Mouse (Mus musculus): ENCODE measurements around the gene Zfp444.
A peak's percentile ranks its signal among the peaks of the same experiment; 100 is the strongest.
"Not testable (repeated sequence)": the region's sequence is repeated elsewhere in the genome, so short reads cannot be mapped to it uniquely, and the experiment has no call there.

The Zfp444 gene

DNA sequence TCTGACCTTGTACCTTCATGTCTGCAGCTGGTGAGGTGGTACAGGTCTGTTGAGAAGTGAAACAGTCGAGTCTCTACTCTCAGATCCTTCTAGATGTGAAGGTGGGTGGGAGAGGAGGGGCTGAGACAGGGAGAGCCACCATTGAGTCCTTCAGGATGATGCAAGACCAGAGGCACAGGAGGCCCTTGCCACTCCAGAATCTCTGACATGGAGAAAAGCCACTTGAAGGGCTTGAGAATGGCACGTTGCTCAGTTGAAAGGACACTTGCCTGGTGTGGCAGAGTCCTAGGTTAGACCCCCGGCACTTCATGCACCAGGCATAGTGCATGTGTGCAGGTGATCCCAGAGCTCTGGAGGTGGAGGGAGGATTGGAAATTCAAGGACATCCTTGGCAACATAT is 10.5 kb upstream of the Zfp444 start:
- DNase-seq (ENCODE audit: low spot score): no peak

DNA sequence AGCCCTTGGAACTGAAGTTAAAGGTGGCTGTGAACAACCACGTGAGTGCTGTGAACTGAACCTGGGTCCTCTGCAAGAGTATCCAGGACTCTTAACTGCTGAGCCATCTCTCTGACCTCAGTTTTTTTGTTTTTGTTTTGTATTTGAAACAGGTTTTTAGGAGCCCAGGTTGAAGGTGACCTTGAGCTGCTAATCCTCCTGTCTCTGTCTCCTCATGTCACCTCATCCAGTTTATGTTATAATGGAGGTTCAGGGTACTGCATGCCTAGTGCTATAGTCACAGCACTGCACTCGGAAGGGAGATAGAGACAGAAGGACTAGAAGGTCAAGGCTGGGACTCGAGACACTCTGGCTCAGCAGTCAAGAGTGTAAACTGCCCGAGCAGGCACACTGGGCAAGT is 9.9 kb upstream of the Zfp444 start:
- DNase-seq (ENCODE audit: low spot score): no peak

DNA sequence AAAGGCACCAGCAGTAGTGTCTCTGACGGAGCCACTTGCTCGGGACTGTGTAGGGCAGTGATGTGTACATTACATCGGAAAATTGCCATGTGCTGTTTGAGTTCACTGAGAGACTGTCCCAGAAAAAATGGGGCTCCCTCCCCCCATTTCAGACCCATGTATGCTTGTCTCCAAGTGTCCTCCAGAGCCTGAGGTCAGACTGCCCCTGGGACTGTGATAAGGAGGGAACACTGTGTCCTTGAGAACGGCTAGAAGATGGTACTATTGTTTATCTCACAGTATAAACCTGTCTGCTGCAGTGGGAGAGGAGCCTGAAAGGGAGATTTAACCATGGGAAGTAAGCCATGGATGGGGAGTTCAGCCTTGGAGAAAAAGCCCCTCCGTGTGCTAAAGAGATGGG is 7.4 kb upstream of the Zfp444 start:
- no peak for DNase-seq (ENCODE audit: low spot score)

DNA sequence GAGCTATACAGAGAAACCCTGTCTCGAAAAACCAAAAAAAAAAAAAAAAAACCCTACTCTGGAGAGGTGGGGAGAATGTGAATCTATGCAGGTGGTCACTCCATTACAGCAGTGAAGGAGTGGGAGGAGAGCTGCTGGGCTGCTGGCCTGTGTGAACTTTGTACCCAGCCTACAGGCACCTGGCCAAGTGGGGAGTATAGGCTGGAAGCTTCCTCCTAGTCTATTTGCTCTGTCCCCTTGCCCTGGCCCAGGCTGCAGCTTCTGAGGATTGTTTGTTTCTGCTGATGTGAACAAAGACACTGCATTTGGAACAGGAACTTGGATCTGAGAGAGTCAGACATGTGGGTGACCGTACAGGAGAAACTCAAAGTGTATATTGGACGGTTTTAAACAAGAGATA is 2.6 kb upstream of the Zfp444 start:
- peak; percentile 83 for DNase-seq (ENCODE audit: low spot score)

DNA sequence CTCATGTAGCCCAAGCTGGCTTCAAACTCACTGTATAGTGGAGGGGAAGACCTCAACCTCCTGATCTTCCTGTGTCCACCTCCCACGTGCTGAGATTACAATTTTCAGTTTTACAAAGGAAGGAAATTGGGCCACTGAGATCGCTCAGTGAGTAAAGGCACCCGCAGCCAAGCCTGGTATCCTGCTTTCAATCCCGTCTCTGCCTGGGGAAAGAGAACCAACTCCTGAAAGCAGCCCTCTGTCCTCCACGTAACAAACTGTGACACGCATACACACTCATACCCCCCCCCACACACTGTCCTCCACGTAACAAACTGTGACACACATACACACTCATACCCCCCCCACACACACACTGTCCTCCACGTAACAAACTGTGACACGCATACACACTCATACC is 1.6 kb upstream of the Zfp444 start:
- DNase-seq (ENCODE audit: low spot score): no peak

DNA sequence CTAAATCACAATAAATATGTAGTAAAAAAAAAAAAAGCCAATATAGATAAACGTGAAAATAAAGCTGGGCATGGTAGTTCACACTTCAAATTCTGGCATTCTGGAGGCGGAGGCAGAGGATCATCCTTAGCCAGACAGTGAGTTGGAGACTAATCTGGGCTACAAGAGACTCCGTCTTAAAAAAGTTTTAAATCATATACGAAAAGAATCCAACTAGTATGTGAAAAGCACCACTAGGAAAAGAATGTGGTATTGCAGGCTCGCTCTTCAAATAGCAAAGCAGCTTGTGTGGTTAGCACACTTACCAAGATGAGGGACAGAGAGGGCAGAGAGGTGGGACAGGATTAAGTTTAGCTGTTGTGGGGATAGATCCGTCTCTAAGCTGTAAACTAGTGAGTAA is 1.2 kb upstream of the Zfp444 start:
- DNase-seq (ENCODE audit: low spot score): no peak

DNA sequence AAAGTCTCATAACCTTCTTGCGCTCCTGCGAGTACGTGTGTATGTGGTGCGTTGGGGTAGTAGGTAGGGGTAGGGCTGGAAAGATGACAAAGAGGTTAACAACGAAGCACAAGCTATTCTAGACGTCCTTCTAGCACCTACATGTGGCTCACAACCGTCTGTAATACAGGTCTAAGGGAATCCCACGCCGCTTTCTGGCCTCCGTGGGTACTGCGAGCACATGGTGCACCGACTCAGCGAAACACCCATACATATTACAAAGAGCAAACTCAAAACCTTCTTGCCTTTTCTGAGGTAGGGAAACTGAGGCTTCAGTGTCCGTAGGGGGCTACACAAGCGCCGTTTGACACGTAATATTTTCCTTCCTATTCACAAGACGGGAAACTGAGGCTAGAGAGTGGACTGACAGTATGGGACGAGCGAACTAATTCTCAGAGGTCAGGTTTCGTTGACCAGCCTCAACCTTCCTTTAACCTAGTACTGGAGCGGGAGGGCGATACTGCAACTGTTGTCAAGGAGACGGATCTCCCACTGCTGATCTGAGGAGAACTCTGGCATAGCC is 501 bp upstream of the Zfp444 start:
- no peak for DNase-seq (ENCODE audit: low spot score)

DNA sequence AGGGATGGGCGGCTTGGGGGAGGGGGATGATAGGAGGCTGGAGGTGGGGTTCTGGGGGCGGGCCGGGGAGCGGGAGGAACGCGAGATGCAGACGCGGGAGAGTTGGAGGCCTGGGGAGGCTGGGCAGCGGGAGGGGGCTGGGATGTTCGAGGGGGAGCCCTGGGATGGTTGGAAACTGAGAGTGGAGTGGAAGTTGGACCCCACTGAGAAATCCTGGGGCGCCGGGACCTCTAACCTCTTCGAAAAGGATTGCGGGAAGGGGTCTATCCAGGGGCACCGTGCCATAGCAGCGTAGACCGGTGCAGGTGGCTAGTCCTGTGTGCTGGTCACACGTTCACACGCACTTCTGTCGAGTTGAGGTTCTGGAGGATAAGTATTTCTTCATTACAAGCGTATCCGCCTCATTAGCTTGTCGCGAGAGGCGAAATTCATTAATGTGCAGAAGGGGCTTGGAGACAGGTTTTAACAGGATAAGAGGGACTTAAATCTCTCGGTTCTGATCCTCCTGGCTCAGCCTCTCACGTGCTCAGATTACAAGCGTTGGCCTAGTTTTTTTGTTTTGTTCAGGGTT is 733 bp downstream of the Zfp444 start:
- DNase-seq (ENCODE audit: low spot score): no peak

DNA sequence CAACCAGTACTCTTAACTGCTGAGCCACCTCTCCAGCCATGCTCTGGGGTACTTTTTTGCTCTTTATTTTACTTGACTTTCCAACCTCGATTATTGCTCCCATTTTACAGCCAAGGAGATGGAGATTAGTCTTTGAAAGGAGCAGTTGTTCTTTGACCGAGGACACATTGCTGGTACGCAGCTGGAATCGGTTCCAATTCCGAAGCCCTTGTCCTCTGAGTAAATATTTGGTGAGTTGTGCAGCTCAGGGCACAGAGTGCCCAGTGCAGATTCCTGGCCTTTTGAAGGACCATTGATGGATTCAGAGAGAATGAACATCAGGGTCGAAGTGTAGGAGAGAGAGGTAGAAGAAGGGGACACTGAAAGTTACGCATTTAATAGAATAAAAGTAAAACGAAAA is 1.8 kb downstream of the Zfp444 start:
- peak; percentile 33 for DNase-seq (ENCODE audit: low spot score)

DNA sequence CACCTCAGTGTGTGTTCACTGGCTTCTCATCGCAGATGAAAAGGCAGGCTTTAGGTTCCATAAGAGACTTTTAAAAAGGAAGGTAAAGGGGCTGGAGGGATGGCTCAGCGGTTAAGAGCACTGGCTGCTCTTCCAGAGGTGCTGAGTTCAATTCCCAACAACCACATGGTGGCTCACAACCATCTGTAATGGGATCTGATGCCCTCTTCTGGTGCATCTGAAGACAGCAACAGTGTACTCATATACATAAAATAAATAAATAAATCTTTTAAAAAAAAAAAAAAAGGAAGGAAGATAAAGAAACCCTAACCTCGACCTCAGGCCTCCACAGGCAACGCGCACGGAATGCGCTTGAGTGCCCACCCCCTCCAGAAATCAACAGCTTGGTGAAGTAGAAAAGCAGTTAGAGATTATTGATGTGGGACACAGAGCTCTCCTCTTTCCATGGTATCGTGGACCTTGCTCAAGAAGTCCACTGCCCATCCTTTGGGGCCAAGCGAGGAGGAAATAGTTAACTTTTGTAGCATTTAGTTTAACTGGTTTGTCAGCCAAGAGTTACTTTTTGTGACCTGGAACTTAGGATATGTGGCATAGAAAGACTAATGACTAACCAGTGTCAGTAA is 2.5 kb downstream of the Zfp444 start:
- DNase-seq (ENCODE audit: low spot score): not testable (repeated sequence)

DNA sequence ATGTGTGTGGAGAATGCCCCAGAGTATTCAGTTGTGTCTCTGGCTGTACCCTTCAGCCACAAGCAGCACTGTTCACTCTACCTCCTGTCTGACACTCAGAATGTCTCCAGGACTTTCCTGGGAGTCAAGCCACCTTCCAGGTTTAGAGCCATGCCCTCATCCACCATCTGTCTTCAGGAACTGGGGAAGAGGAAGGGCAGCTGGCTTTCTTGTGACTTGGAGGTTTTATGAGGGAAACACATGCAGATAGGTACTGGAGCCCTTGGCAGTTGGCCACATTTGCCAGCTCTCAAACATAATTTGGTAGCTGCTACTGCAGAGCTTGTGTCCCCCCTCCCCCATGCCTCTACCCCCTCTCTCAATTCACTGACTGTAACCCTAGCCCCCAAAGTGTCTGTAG is 7.0 kb downstream of the Zfp444 start:
- no peak for DNase-seq (ENCODE audit: low spot score)

DNA sequence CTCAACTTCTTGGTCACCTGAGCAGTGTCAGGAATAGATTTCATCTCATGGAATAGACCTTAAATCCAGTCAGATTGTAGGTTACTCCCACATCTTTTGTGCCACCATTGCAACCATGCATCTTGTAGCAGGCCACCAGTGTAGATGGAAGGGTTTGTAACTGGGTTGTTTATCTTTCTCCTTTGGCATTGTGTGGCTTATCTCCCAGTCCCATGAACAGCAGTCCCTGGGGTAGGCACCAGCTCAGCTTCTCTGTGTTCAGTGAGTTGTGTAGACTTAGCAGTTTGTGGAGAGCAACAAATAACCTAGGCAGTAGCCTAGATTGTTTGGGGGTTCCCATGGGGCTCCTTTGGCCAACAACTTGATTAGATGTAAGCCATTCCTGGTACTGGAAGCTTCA is 10.9 kb downstream of the Zfp444 start:
- no peak for DNase-seq (ENCODE audit: low spot score)

DNA sequence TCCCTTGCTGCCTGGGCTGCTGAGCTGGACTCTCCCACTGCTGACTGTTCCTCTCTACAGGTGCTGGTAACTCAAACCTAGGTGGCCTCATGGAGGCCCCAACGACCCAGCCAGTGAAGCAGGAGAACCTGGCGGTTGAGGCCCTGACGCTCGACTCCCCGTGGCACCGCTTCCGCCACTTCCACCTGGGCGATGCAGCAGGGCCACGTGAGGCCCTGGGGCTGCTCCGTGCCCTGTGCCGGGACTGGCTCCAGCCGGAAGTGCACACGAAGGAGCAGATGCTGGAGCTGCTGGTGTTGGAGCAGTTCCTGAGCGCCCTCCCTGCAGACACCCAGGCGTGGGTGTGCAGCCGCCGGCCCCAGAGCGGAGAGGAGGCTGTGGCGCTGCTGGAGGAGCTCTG is 11.8 kb downstream of the Zfp444 start:
- no peak for DNase-seq (ENCODE audit: low spot score)

DNA sequence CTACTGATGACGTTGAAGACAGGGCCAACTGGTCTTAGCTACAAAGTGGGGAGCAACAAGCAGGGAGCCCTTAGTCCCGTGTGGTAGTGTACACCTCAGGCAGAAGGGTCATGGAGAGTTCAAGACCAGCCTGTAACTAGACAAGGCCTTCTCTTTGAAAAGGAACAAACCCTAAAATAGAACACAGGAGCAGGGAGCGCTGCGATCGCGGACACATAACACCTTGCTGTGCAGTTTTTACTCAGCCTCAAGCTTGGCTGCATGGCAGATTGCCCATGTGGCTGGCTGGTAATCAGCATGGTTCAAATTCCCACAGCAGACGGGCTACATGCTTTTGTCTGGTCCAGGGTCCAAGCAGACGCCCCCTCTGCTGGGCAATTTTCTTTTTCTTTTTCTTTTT is 12.5 kb downstream of the Zfp444 start:
- no peak for DNase-seq (ENCODE audit: low spot score)

DNA sequence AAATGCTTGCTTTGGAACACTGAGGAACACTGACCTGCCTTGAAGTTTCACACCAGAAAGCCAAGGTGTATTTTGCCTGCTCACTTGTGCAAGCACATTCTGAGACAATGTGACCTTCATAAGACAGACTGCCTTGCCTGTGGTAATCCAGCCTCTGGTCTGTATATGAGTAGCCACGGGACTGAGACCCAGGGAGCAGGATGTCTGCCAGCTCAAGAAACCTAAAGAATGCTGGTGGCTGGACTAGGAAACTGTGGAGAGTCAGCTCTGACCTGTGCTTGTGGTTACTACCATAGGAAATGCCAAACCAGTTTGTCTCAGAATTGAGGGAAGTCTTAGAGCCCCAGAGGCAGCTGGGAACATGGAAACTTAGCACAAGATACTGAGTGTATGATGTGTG is 13.4 kb downstream of the Zfp444 start:
- DNase-seq (ENCODE audit: low spot score): no peak

DNA sequence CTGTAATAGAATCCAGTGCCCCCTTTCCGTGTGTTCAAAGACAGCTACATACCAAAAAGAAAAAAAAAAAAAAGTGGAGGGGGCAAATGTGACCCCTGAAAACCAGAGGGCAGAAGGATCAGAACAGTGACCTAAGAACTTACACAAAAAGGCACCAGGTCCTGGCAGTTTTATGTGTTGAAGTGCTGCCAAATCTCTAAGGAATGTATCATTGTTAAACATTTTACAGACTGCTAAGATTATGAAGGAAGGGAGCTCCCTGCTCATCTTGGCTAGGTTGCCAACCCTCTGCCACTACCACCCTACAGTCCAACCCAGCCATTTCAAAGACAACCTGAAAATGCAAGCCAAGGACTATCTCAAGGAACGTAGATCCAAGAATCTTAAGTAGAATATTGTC is 14.2 kb downstream of the Zfp444 start:
- DNase-seq (ENCODE audit: low spot score): no peak

DNA sequence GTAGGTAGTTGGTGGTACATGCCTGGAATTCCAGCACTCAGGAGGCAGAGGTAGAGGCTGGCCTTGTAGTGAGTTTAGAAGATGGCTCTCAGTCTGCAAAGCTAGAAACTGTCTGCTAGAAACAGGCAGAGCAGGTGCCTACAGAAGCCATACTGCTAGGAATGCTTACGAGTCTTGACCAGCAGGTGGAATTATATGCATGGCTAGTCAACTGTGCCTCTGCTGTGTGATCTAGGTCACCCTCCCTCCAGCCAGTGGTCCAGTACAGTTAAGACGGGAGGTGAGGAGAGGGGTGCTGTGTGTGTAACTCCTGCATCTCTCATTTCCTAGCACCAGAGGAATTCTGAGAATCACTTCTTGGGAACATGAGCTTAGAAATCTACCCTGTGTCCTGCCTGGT is 14.7 kb downstream of the Zfp444 start:
- no peak for DNase-seq (ENCODE audit: low spot score)

DNA sequence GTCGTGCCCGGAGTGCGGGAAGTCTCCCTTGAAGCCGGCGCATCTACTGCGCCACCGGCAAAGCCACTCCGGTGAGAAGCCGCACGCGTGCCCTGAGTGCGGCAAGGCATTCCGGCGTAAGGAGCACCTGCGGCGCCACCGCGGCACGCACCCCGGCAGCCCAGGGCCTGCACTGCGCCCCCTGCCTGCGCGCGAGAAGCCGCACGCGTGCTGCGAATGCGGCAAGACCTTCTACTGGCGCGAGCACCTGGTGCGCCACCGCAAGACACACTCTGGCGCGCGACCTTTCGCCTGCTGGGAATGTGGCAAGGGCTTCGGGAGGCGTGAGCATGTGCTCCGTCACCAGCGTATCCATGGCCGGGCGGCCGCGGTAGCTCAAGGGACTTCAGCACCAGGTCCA is 17.5 kb downstream of the Zfp444 start:
- no peak for DNase-seq (ENCODE audit: low spot score)

DNA sequence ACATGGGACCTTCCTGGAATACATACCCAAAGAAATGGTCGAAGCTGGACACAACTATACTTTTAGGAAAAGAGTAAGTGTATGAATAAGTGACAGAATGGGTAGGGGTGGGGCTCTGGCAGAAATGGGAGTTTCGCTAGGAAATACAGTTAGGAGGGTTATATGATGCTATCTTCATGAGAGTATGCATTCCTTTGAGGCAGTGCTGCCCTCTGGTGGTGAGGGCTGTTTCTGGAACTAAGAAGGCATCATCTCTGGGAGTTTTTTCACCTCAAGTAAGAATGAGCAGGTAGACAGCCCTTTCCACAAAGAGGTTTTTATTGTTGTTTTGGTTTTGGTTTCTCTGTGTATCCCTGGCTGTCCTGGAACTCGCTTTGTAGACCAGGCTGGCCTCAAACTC is 19.4 kb downstream of the Zfp444 start:
- no peak for DNase-seq (ENCODE audit: low spot score)

DNA sequence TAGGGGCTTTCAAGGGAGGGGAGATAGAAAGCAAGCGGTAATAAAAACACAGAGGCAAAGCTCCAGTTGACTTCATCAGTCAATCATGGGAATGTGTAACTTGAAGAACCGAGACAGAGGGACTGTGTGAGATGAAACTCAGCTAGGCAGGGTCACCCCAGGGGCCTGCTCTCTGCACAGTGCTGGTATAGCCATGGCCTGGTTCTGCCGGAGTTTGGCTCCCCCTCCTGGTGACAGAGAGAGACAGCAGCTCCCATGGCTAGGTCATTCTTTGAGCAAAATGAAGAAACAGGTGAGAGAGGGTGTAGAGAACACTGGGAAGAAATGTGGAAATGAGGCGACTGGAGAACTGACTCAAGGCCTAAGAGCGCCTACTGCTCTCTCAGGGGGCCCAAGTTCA is 22.1 kb downstream of the Zfp444 start:
- DNase-seq (ENCODE audit: low spot score): no peak

DNA sequence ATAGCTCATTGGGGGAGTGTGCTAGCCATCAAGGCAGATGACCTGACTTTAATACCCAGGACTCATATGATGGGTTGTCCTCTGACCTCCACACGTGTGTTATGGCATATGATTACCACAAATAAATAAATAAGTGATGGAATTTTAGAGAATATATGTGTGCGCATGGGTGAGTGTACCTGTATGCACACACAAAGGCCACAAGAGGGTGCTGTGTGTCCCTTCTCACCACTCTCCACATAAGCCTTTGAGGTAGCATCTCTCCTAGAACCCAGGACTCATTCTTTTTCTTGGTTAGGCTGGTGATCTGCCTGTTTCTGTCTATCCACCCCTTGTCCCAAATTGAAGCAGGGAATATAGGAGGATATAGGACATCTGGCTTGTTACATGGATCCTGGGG is 23.8 kb downstream of the Zfp444 start:
- no peak for DNase-seq (ENCODE audit: low spot score)

DNA sequence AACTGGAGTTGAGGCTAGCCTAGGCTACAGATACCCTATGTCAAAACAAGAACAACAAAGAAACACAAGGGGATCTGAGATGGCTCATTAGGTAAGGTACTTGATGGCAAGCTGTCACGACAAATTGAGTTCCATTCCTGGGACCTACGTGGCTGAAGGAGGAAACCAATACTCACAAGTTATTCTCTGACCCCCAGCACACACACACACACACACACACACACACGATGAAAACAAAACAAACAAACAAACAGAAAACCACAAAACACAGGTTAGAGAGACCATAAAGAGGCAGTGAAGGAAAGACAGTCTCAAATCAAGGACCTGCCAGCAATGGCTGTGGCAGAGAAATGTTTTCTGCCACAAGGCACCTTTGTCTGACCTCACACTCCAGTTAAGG is 24.8 kb downstream of the Zfp444 start, which contains the start of gene Galp:
Gene Galp, plus strand, starts transcription at position 301 of the 400 bp plus-strand sequence.
- no peak for DNase-seq (ENCODE audit: low spot score)

DNA sequence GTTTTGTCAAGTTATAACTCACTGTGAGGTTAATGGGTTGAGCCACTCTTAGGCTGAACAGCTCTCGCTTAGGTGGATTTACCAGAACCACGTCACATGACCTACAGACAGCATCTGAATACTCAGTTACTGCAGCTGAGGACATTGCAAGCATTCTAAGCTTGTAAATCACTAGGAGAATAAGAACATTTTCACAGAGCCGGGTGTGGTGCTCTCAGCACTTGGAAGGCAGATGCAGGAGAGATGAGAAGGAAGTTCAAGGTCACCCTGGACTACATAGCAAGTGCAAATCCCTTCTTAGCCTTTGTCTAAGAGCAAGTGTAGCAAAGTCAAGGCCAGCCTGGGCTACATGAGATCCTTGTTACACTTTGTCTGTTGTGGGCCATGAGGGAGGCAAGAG is 32.2 kb downstream of the Zfp444 start:
- DNase-seq (ENCODE audit: low spot score): no peak

DNA sequence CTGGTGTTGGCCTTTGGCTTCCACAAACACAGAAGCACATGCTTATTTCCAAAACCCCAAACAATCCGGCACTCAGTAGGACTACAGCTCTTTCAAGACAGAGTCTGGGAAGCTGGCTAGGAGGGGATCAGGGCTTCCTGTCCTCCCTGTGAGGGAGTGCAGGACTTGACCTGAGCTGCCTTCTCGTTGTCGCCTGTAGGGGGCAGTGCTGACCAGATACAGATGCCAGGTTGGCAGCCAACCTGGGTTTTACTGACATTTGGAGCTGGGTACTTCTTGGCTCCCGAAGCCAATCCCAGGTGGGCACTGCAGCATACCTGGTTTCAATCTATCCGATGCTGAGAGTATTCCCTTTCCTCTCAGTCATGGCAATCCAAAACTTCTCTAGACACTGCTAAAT is 41.1 kb downstream of the Zfp444 start:
- no peak for DNase-seq (ENCODE audit: low spot score)

Measured in yolk sac, embryonic 10.5 days (tissue).